Mouse (Mus musculus): ENCODE measurements around the gene Mgat5b. TPM values are rescaled to one million over a fixed set of nuclear protein-coding genes. Genes with fewer than 3 reads are reported as not detected.
A peak's percentile ranks its signal among the peaks of the same experiment; 100 is the strongest.

Mgat5b gene
- total RNA-seq, 2 experiments from 2014 or later: not detected

GRCm38 (mm10) chr11:117027681-117028080 lies 109.0 kb downstream of the Mgat5b start:
- peak; percentile 53 for ATAC-seq (replicated peaks; ENCODE audit: low FRiP score, poor library complexity, severe bottlenecking)

GRCm38 (mm10) chr11:117028861-117029568 lies 110.4 kb downstream of the Mgat5b start:
- no peak for ATAC-seq (replicated peaks; ENCODE audit: low FRiP score, poor library complexity, severe bottlenecking)

GRCm38 (mm10) chr11:117029569-117029955 lies 110.9 kb downstream of the Mgat5b start:
- no peak for ATAC-seq (replicated peaks; ENCODE audit: low FRiP score, poor library complexity, severe bottlenecking)

GRCm38 (mm10) chr11:117030018-117030417 lies 111.4 kb downstream of the Mgat5b start:
- no peak for ATAC-seq (replicated peaks; ENCODE audit: low FRiP score, poor library complexity, severe bottlenecking)

- no peak for ATAC-seq (replicated peaks; ENCODE audit: low FRiP score, poor library complexity, severe bottlenecking)
Measured at GRCm38 (mm10) chr11:117030471-117031101, 111.9 kb downstream of the Mgat5b start.

GRCm38 (mm10) chr11:117031249-117031648 lies 112.6 kb downstream of the Mgat5b start:
- no peak for ATAC-seq (replicated peaks; ENCODE audit: low FRiP score, poor library complexity, severe bottlenecking)

GRCm38 (mm10) chr11:117035661-117036336 lies 117.1 kb downstream of the Mgat5b start:
- ATAC-seq (replicated peaks; ENCODE audit: low FRiP score, poor library complexity, severe bottlenecking): no peak

Other genes with a start within 250 kb of the Mgat5b start
- not detected in 2 replicates for gene St6galnac1, start 143.4 kb upstream of the Mgat5b start, total RNA-seq (2015; ENCODE audit: low replicate concordance)
- gene St6galnac1, start 143.4 kb upstream of the Mgat5b start, total RNA-seq (2017; ENCODE audit: low replicate concordance): not detected in 2 replicates
- gene Mxra7, start 90.8 kb upstream of the Mgat5b start, total RNA-seq (2015; ENCODE audit: low replicate concordance): 4.2 TPM in 1 of 2 replicates, not detected in the other
- gene Mxra7, start 90.8 kb upstream of the Mgat5b start, total RNA-seq (2017; ENCODE audit: low replicate concordance): not detected in 2 replicates
- gene Mettl23, start 75.6 kb upstream of the Mgat5b start, total RNA-seq (2015; ENCODE audit: low replicate concordance): 11.3 and 11.5 TPM in 2 replicates
- gene Mettl23, start 75.6 kb upstream of the Mgat5b start, total RNA-seq (2017; ENCODE audit: low replicate concordance): 5.4 and 15.1 TPM in 2 replicates
- 12.5 and 24.2 TPM in 2 replicates for gene Jmjd6, start 75.4 kb upstream of the Mgat5b start, total RNA-seq (2015; ENCODE audit: low replicate concordance)
- gene Jmjd6, start 75.4 kb upstream of the Mgat5b start, total RNA-seq (2017; ENCODE audit: low replicate concordance): 10.7 and 13.9 TPM in 2 replicates
- 9.2 and 35.0 TPM in 2 replicates for gene Mfsd11, start 66.4 kb upstream of the Mgat5b start, total RNA-seq (2015; ENCODE audit: low replicate concordance)
- gene Mfsd11, start 66.4 kb upstream of the Mgat5b start, total RNA-seq (2017; ENCODE audit: low replicate concordance): 3.4 and 3.5 TPM in 2 replicates
- 308 and 417 TPM in 2 replicates for gene Srsf2, start 65.8 kb upstream of the Mgat5b start, total RNA-seq (2015; ENCODE audit: low replicate concordance)
- 97.0 and 120 TPM in 2 replicates for gene Srsf2, start 65.8 kb upstream of the Mgat5b start, total RNA-seq (2017; ENCODE audit: low replicate concordance)
- 15.7 and 16.9 TPM in 2 replicates for gene Sec14l1, start 196.3 kb downstream of the Mgat5b start, total RNA-seq (2015; ENCODE audit: low replicate concordance)
- gene Sec14l1, start 196.3 kb downstream of the Mgat5b start, total RNA-seq (2017; ENCODE audit: low replicate concordance): 27.2 and 32.7 TPM in 2 replicates

Data from erythroblast, adult 5-6 weeks (primary cell).